Comparison of ENCODE assay signal across 9 mouse cellular contexts in genomic region chr7:66409433-66409832, GRCm38 (mm10). TPM values are rescaled to one million over a fixed set of nuclear protein-coding genes. Genes with fewer than 3 reads are reported as not detected.
DNase-seq lines count a peak whose midpoint lies in the region; ATAC-seq and TF ChIP-seq lines count a peak whose summit lies in the region.
"Had no signal": no experiment of that assay in that cellular context is flagged by ENCODE, and none has a peak within 500 bp of the region (broad histone marks: within the 10 kb centered on the region; RNA-seq: fewer than 3 reads in every experiment).

No protein-coding gene starts in this region.

- H3K4me3 ChIP-seq in forebrain, embryonic 13.5 days = no peak overlapping the region
- no peak overlapping the region for H3K4me3 ChIP-seq in forebrain, embryonic 12.5 days (replicated peaks)
- no peak overlapping the region for H3K4me3 ChIP-seq in bone marrow, adult 2 months (replicated peaks; ENCODE audit: control insufficient read depth, low read depth, low read length)
- H3K4me3 ChIP-seq in limb, embryonic 14.5 days (replicated peaks; ENCODE audit: low read length) = no peak overlapping the region
- H3K4me3 ChIP-seq: heart, embryonic 13.5 days had no signal

- 0 out of 2 replicates have a peak, but pooled peaks cover 5% of the 10 kb centered on the region for H3K27me3 ChIP-seq in forebrain, embryonic 13.5 days
- no peaks in the 10 kb centered on the region for H3K27me3 ChIP-seq in forebrain, embryonic 12.5 days
- no peaks in the 10 kb centered on the region for H3K27me3 ChIP-seq in limb, embryonic 14.5 days (ENCODE audit: control insufficient read depth, insufficient read depth, low read length)

- intact Hi-C loops in left cerebral cortex, postnatal 14 days (cut with DNase I) = loop anchor here (2.0 kb wide), 1 partner anchor 251 kb away; no protein-coding TSS in a partner anchor

- peak; percentile 45; the same call in 1 of the 2 replicates for TF ChIP-seq CTCF in bone marrow, adult 2 months (IDR thresholded peaks at IDR 0.05; ENCODE audit: control insufficient read depth, insufficient read depth, low read length)

- H3K9ac ChIP-seq in forebrain, embryonic 13.5 days = no peak overlapping the region
- H3K9ac ChIP-seq in forebrain, embryonic 12.5 days = no peak overlapping the region
- no peak overlapping the region for H3K9ac ChIP-seq in limb, embryonic 14.5 days (ENCODE audit: low read depth, low read length, severe bottlenecking)
- H3K9ac ChIP-seq: heart, embryonic 13.5 days had no signal

- no peaks in the 10 kb centered on the region for H3K4me1 ChIP-seq in forebrain, embryonic 13.5 days
- H3K4me1 ChIP-seq in forebrain, embryonic 12.5 days = peaks cover 6% of the 10 kb centered on the region; the same call in 1 of the 2 replicates
- no peaks in the 10 kb centered on the region for H3K4me1 ChIP-seq in bone marrow, adult 2 months (ENCODE audit: control insufficient read depth, insufficient read depth, low read length)
- H3K4me1 ChIP-seq in limb, embryonic 14.5 days (ENCODE audit: control insufficient read depth, insufficient read depth, low read length) = peaks cover 15% of the 10 kb centered on the region

- WGBS in forebrain, embryonic 13.5 days = 69% methylated on average over 6 of the region's 6 CpGs
- 67% methylated on average over 6 of the region's 6 CpGs for WGBS in forebrain, embryonic 12.5 days
- WGBS in bone marrow, adult 2 months = 79% methylated on average over 6 of the region's 6 CpGs
- WGBS in limb, embryonic 14.5 days = 68% methylated on average over 6 of the region's 6 CpGs

- TF ChIP-seq POLR2A in bone marrow, adult 2 months (IDR thresholded peaks at IDR 0.05; ENCODE audit: borderline replicate concordance, control insufficient read depth, low read depth, low read length) = no peak
- TF ChIP-seq POLR2A in limb, embryonic 14.5 days (IDR thresholded peaks at IDR 0.05; ENCODE audit: borderline replicate concordance, extremely low read depth, insufficient read depth, insufficient read length) = no peak

- H3K27ac ChIP-seq in forebrain, embryonic 13.5 days = no peak overlapping the region
- H3K27ac ChIP-seq in forebrain, embryonic 12.5 days = no peak overlapping the region
- H3K27ac ChIP-seq in bone marrow, adult 2 months (ENCODE audit: control insufficient read depth, insufficient read depth, low read depth, low read length, poor library complexity) = no peak overlapping the region
- H3K27ac ChIP-seq in limb, embryonic 14.5 days (replicated peaks; ENCODE audit: low read depth, low read length) = no peak overlapping the region
- H3K27ac ChIP-seq: heart, embryonic 13.5 days had no signal

- no peaks in the 10 kb centered on the region for H3K9me3 ChIP-seq in forebrain, embryonic 13.5 days (replicated peaks)
- H3K9me3 ChIP-seq in forebrain, embryonic 12.5 days = no peaks in the 10 kb centered on the region
- H3K9me3 ChIP-seq in limb, embryonic 14.5 days (ENCODE audit: control insufficient read depth, low read length) = no peaks in the 10 kb centered on the region
- H3K9me3 ChIP-seq: heart, embryonic 13.5 days had no signal

- DNase-seq in left cerebral cortex, postnatal 14 days (ENCODE audit: low spot score in 2 of 2) = peak; percentile 21 to 56
- DNase-seq in left cerebral cortex, adult 9 months (ENCODE audit: low spot score in 2 of 2) = no peak
- DNase-seq in limb, embryonic 14.5 days (ENCODE audit: low spot score) = peak; percentile 55
- DNase-seq in retina, postnatal 7 days (ENCODE audit: low read depth, low spot score) = peak; percentile 28
- no peak for DNase-seq in cerebellum, adult 11 months

- 0 out of 2 replicates have a peak, but pooled peaks have one; percentile 41 for ATAC-seq in forebrain, embryonic 13.5 days
- ATAC-seq in forebrain, embryonic 12.5 days (ENCODE audit: low FRiP score) = no peak
- no peak for ATAC-seq in limb, embryonic 14.5 days (ENCODE audit: low FRiP score, low read depth)

- H3K36me3 ChIP-seq in forebrain, embryonic 13.5 days (ENCODE audit: poor library complexity, severe bottlenecking) = no peaks in the 10 kb centered on the region
- no peaks in the 10 kb centered on the region for H3K36me3 ChIP-seq in forebrain, embryonic 12.5 days (replicated peaks)
- no peaks in the 10 kb centered on the region for H3K36me3 ChIP-seq in limb, embryonic 14.5 days (ENCODE audit: control insufficient read depth, insufficient read depth, low read length)
- H3K36me3 ChIP-seq: heart, embryonic 13.5 days had no signal

- no peak overlapping the region for H3K4me2 ChIP-seq in forebrain, embryonic 13.5 days
- H3K4me2 ChIP-seq in forebrain, embryonic 12.5 days = no peak overlapping the region
- H3K4me2 ChIP-seq in limb, embryonic 14.5 days (replicated peaks; ENCODE audit: low read depth, low read length, severe bottlenecking) = no peak overlapping the region
- H3K4me2 ChIP-seq: heart, embryonic 13.5 days had no signal

RNA-seq across cellular contexts. Expression of gene Aldh1a3, which starts 17.9 kb away (rescaled TPM):
- 3.4 and 4.6 TPM in 2 replicates for polyA plus RNA-seq in forebrain, embryonic 13.5 days (2015; fragmentation: Nextera tagmentation; extraction: Ambion mirVana)
- polyA plus RNA-seq in forebrain, embryonic 12.5 days (2016; fragmentation: Nextera tagmentation; extraction: Ambion mirVana) = 6.0 and 6.5 TPM in 2 replicates
- 1 to 10 TPM; 2.9 to 3.4 TPM for total RNA-seq in left cerebral cortex, postnatal 14 days (2021)
- 2.0 TPM in 1 of 2 replicates, not detected in the other for polyA plus RNA-seq in bone marrow, adult 2 months (2011; ENCODE audit: insufficient read depth, insufficient read length, low replicate concordance, missing spikeins)
- 8.1 and 8.2 TPM in 2 replicates for polyA plus RNA-seq in limb, embryonic 14.5 days (2012; rRNA removed)
- 10.2 TPM in 2 replicates for polyA plus RNA-seq in limb, embryonic 14.5 days (2014; fragmentation: Nextera tagmentation; extraction: Ambion mirVana)

RNA-seq across cellular contexts. Expression of gene Lrrk1, which starts 21.3 kb away (rescaled TPM):
- polyA plus RNA-seq in forebrain, embryonic 13.5 days (2015; fragmentation: Nextera tagmentation; extraction: Ambion mirVana) = 2.0 and 2.1 TPM in 2 replicates
- polyA plus RNA-seq in forebrain, embryonic 12.5 days (2016; fragmentation: Nextera tagmentation; extraction: Ambion mirVana) = 2.6 and 3.7 TPM in 2 replicates
- 1 to 10 TPM; 3.5 to 4.4 TPM for total RNA-seq in left cerebral cortex, postnatal 14 days (2021)
- 4.6 and 21.6 TPM in 2 replicates for polyA plus RNA-seq in bone marrow, adult 2 months (2011; ENCODE audit: insufficient read depth, insufficient read length, low replicate concordance, missing spikeins)
- 15.3 and 16.1 TPM in 2 replicates for polyA plus RNA-seq in limb, embryonic 14.5 days (2012; rRNA removed)
- polyA plus RNA-seq in limb, embryonic 14.5 days (2014; fragmentation: Nextera tagmentation; extraction: Ambion mirVana) = 13.1 and 14.4 TPM in 2 replicates

RNA-seq across cellular contexts. Expression of gene Gm10974, which starts 43.7 kb away (rescaled TPM):
- polyA plus RNA-seq in forebrain, embryonic 13.5 days (2015; fragmentation: Nextera tagmentation; extraction: Ambion mirVana) = not detected in 2 replicates
- not detected in 2 replicates for polyA plus RNA-seq in forebrain, embryonic 12.5 days (2016; fragmentation: Nextera tagmentation; extraction: Ambion mirVana)
- total RNA-seq in left cerebral cortex, postnatal 14 days (2021) = not detected
- polyA plus RNA-seq in bone marrow, adult 2 months (2011; ENCODE audit: insufficient read depth, insufficient read length, low replicate concordance, missing spikeins) = not detected in 2 replicates
- not detected in 2 replicates for polyA plus RNA-seq in limb, embryonic 14.5 days (2012; rRNA removed)
- not detected in 2 replicates for polyA plus RNA-seq in limb, embryonic 14.5 days (2014; fragmentation: Nextera tagmentation; extraction: Ambion mirVana)
- polyA plus RNA-seq: heart, embryonic 13.5 days had no signal

Comparison
In these comparisons a context has a peak if more than half of its experiments do, and no peak if none do; other contexts are left out.
1. DNase-seq: peak in left cerebral cortex, postnatal 14 days (2 of 2), limb, embryonic 14.5 days (single experiment) and retina, postnatal 7 days (single experiment); none in left cerebral cortex, adult 9 months (0 of 2) and cerebellum, adult 11 months (single experiment).